Mouse (Mus musculus) heart, postnatal 0 days (tissue): Measurements from ENCODE around the gene Tacc3.

Experiments
- CTCF ChIP-seq: IDR thresholded peaks from 2 replicates; pipeline ENCODE4 v1.5.1; 2016; ENCODE audit warnings: antibody characterized with exemption, control low read depth, low read depth
- EP300 ChIP-seq: IDR thresholded peaks from 2 replicates; pipeline ENCODE4 v1.6.1; 2016; ENCODE audit warnings: antibody characterized with exemption, low read depth

GRCm38 (mm10) chr5:33703999-33704398 lies 46.1 kb downstream of the Tacc3 start:
- TF ChIP-seq CTCF (no peak), EP300 (no peak)
